Mouse (Mus musculus) ovary, postnatal 14 days (tissue): ENCODE results near the gene Cercam.
A peak's percentile ranks its signal among the peaks of the same experiment; 100 is the strongest.
"Not testable (repeated sequence)": the region's sequence is repeated elsewhere in the genome, so short reads cannot be mapped to it uniquely, and the experiment has no call there.

ENCODE experiments used
- DNase-seq: peaks from one replicate; pipeline ENCODE4 v3.0.0; 2022; ENCODE audit warnings: low spot score

The Cercam gene

GRCm38 (mm10) chr2:29855585-29856210 is 13.3 kb upstream of the Cercam start:
- no peak for DNase-seq

- no peak for DNase-seq
These were observed 12.3 kb upstream of the Cercam start for GRCm38 (mm10) chr2:29856451-29857260.

GRCm38 (mm10) chr2:29857341-29857740 is 11.6 kb upstream of the Cercam start:
- no peak for DNase-seq

- DNase-seq = no peak
These were observed 11.0 kb upstream of the Cercam start for GRCm38 (mm10) chr2:29857967-29858366.

- DNase-seq = peak; percentile 41
These were observed 10.1 kb upstream of the Cercam start for GRCm38 (mm10) chr2:29858748-29859473.

- no peak for DNase-seq
These were observed 3.8 kb upstream of the Cercam start for GRCm38 (mm10) chr2:29865125-29865524.

- DNase-seq = no peak
These were observed 885 bp downstream of the Cercam start for GRCm38 (mm10) chr2:29869646-29870451.

- DNase-seq = no peak
These were observed 3.8 kb downstream of the Cercam start for GRCm38 (mm10) chr2:29872581-29873295.

- DNase-seq = no peak
These were observed 4.8 kb downstream of the Cercam start for GRCm38 (mm10) chr2:29873801-29874200.

GRCm38 (mm10) chr2:29878061-29878460 is 9.1 kb downstream of the Cercam start:
- no peak for DNase-seq

GRCm38 (mm10) chr2:29879191-29879590 is 10.2 kb downstream of the Cercam start:
- no peak for DNase-seq

- no peak for DNase-seq
These were observed 11.2 kb downstream of the Cercam start for GRCm38 (mm10) chr2:29879964-29880830.

- DNase-seq = not testable (repeated sequence)
These were observed 17.8 kb downstream of the Cercam start for GRCm38 (mm10) chr2:29886659-29887292.

- peak; percentile 100 for DNase-seq
These were observed 20.3 kb downstream of the Cercam start, which contains the start of gene Odf2 for GRCm38 (mm10) chr2:29889066-29889944. Gene Odf2, plus strand, starts transcription at chr2:29889221.

GRCm38 (mm10) chr2:29889991-29890833 is 21.2 kb downstream of the Cercam start:
- DNase-seq = peak; percentile 81

- no peak for DNase-seq
These were observed 22.8 kb downstream of the Cercam start for GRCm38 (mm10) chr2:29891773-29892172.

GRCm38 (mm10) chr2:29896071-29896470 is 27.1 kb downstream of the Cercam start:
- DNase-seq = no peak

GRCm38 (mm10) chr2:29897366-29897765 is 28.4 kb downstream of the Cercam start:
- DNase-seq = no peak
